Mouse (Mus musculus): Measurements from ENCODE around the gene Zbtb34.
A peak's percentile ranks its signal among the peaks of the same experiment; 100 is the strongest.

Zbtb34 gene

DNA sequence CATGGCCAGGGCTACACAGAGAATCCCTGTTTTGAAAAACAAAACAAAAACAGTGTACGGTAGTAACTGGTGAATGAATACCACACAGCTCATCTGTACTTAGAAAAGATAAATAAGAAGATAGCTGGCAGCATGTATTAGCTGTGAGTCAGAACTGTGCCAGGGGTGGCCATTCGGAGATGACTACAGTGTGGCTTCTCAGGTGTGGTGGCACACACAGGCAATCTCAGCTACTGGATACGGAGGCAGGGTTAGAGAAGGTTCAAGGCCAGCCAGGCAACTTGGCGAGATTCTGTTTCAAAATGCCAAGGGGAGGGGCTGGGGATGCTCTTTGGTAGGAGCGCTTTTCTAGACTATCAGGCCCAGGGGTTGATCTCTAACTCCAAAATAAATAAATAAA lies 14.6 kb upstream of the Zbtb34 start:
- no peak for DNase-seq (ENCODE audit: low spot score)

DNA sequence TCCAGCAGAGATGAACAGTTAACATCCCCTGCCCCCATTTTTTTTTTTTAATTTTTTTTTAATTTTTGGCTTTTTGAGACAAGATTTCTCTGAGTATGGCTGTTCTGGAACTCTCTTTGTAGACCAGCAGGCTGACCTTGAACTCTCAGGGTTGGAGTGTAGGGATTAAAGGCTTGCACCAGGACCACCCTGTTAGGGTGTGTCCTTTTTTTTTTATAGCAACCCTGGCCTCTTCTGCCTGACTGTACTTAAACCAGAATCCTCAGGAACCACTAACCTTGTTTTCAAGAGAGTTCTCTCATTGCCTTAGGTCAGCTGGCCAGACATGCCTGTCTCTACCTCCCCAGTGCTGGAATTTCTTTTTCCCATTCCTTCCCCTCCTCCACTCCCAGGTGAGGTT lies 13.7 kb upstream of the Zbtb34 start:
- DNase-seq (ENCODE audit: low spot score) = no peak

DNA sequence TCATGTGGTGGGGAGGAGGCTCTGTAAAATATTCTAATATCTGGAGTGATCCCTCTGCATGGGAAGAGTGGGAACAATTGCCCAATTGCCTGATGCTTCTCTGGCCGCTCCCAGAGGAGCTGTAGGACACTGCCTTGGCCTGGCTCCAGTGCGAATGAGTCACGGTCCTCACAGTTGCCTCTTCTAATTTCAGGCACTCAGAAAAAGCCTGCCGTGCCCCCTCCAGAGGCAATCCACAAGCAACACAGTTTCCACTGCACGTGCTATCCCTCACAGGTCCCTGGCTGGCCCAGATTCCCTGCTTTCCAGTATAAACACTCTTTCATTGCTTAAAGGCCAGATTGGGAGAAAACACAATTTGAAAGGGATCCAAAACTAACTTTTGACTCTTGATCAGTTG lies 13.2 kb upstream of the Zbtb34 start:
- DNase-seq (ENCODE audit: low spot score) = peak; percentile 80

DNA sequence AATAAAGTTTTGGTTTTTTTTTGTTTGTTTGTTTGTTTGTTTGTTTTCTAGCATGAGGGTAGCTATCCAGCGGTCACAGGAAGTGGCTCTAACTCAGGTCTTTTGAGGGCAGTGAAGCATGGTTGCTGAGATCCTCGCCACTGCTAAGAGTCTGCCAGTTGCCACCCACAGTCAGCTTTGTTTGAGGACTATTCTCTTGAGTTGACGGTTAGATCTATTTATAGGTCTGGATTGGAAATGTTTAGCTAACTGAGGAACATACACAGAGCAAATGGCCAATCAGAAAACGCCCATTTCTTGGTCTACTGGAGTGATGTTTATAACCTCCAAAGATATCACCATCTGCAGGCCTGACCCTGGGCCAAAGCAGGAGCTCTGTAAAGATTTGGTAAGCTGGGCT lies 11.6 kb upstream of the Zbtb34 start:
- no peak for DNase-seq (ENCODE audit: low spot score)

DNA sequence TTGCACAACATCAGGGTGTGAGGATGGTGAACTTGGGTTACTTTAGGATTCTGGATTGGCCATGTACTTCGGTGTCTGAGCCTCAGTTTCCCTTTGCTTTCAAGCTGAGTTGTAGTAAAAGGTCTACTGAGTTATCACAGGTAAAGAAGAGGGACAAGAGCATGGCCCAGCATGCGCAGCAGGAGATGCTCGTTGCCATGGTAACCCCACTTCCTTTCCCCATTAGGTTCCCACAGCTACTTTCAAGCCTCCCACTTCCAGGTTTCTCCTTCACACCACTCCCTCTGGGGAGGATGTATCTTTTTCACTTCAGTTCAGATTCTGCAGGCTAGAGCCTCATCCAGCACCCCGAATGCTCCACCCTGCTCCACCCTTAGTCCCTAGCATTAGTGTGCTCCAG lies 9.8 kb upstream of the Zbtb34 start:
- no peak for DNase-seq (ENCODE audit: low spot score)

DNA sequence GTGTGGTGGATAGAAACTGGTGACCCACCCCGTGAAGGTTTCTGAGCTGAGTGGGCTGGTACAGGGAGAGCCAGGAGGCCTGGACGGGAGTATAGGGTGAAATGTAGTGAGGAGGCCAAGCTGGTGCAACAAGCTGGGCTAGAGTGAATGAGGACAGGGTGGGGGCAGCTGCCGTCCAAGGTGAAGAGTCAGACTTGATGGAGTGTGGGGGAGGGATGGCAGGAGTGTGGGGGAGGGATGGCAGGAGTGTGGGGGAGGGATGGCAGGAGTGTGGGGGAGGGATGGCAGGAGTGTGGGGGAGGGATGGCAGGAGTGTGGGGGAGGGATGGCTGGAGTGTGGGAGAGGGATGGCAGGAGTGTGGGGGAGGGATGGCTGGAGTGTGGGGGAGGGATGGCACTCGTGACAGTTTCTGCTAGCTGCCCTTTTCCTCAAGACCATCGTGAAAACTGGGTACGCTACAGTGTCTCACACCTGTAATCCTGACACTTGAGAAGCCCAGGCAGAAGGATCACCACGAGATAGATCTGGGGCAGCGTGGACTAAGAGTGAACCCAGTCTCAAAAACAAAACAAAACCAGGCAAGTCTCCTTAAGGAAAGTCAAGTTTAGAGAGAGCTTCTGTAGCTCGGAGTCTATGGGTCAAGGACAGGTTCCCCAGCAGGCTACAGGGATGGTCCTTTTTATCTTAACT lies 9.0 kb upstream of the Zbtb34 start:
- no peak for DNase-seq (ENCODE audit: low spot score)

DNA sequence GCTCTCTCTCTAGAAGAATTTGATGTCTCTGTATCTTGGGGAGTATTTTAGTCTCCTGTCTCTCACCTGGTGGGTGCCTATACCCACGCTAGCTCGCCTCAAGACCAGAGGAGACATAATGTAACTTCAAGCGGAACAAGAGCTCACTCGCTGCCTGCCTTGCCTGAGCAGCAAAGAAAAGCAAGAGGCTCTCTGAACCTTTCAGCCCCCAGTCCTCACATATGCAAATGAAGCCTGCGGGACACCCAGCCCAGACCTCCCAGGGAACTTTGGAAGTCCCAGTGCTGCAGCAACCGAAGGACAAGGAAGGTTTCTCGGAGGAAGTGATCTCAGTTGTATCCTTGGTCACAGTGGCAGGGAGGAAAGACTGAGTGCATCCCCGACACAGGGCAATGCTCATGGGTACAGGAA lies 8.4 kb upstream of the Zbtb34 start:
- DNase-seq (ENCODE audit: low spot score) = no peak

DNA sequence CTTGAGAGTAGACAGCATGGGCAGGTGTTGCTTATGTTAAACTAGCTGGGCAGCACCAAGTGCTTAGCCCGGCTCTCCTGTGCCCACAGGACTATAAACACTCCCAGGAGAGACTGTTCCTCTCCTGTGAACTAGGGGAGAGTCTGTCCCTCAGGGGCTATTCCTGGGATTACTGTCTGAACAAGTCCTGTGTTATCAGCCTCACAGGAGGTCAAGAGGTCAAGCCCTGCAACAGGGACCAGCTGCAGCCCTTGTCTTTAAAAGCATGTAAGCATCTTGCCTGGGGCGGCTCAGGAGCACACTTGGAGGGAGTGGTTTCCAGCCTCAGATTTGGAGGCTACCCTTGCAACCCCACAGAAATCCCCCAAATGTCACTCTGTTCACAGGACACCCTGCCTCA lies 7.3 kb upstream of the Zbtb34 start:
- DNase-seq (ENCODE audit: low spot score) = no peak

DNA sequence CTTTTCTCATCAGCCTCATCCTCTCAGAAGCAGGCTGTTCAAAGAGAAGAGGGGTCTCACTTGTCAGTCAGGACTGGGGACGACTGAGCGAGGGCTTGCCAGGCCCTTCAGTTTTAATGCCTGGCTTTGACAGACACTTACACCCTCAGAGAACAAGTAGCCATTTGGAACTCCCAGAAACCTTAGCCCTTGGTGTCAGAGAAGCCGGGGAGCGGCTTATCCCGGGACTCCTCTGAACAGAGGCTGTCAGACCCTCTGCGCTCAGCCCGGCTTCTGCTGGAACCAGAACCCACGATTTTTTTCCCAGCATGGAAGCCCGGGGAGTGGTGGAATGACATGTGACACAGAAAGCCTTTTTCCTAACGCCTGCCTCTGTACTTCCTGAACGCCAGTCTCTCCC lies 6.1 kb upstream of the Zbtb34 start:
- DNase-seq (ENCODE audit: low spot score) = no peak

DNA sequence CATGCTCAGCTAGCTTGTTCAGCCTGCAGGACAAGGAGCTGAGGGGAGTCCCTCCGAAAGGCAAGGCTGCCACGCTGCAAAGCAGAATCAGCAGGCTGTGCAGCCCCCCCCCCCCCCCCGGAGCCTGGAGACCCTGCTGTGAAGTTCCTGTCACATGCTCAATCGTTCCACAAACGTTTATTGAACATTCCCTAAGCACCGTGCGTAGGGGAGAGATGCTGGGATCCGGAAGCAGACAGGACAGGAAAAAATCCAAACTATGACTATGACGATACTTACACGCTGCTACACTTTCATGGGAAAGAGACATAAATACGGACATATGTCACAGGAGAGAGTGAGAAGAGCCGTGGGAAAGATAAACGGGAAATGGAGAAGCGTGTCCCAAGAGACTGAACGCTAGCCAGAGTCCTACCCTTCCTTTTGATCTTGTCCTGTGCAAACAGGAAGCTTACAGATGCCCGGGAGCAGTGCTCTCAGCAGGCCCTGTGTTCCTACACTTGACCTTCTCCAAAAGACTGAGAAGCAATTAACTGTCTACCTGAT lies 5.0 kb upstream of the Zbtb34 start:
- DNase-seq (ENCODE audit: low spot score) = no peak

DNA sequence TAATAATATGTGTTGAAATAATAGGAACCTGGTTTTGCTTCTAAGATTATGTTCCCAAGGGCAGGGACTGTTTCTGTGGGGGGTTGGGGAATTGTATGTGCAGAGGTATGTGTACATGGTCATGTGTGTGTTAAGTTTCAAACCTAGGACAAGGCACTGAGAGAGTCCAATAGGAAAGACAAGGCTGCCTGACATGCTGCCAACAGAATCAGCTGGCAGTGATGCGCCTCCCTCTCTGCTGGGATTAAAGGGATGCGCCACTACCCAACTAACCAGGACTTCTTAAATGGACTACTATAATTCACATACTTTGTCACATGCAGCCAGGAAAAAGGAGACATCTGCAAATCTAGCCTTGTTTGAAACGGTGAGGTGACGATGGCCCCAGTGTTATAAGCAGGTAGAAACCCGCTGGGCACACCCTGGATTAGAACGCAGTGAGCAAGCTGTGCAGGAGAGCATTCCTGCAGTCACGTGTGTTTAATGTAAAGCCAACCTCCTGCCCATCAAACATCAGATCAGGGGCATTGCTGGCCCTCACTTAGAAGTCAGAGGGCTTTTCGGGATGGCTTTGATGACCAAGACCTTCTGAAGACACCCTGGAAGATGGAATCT lies 4.0 kb upstream of the Zbtb34 start:
- DNase-seq (ENCODE audit: low spot score) = no peak

DNA sequence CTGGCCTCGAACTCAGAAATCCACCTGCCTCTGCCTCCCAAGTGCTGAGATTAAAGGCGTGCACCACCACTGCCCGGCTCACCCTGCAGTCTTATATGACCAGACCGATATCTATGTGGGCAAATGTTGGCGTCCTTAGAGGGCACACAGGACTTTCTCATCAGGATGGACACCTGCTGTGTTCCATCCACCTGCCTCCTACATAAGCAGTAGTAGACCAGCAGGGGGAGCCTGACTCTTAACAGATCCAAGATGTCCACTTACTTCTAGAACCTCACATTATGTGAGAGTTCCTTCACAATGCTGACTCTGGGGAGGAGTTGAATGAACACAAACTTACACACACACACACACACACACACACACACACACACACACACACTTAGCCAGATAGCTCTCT lies 1.8 kb upstream of the Zbtb34 start:
- no peak for DNase-seq (ENCODE audit: low spot score)

DNA sequence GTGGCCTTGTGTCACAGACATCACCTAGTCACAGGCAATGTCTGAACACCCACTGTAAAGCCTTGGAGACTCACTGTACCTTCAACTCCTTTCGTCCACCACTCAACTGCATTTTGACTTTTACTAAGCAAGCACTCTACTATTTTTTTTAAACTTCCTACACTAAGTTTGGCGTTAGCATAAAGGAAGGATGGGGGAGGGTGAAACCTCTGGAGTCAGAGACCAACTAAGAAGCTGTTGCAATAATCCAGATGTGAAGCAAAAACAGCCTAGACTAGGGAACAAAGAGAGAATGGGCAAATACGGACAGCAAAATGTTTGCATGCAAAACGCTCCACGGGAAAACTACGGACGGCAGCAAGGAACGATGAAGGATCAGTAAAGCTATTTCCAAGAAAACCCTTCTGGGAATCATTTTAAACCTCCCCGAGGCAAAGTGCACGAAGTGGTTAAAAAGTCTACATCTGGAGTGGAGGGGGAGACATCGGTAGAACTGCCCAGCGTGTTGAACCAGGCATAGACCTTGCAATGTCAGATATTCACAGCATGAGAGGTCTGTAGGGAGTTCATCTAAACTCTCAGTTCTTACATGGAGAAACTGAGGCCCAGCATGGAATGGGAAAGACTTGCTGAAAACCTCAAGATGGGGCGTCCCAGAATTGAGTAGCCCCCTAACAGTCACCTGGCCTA lies 898 bp downstream of the Zbtb34 start:
- no peak for DNase-seq (ENCODE audit: low spot score)

DNA sequence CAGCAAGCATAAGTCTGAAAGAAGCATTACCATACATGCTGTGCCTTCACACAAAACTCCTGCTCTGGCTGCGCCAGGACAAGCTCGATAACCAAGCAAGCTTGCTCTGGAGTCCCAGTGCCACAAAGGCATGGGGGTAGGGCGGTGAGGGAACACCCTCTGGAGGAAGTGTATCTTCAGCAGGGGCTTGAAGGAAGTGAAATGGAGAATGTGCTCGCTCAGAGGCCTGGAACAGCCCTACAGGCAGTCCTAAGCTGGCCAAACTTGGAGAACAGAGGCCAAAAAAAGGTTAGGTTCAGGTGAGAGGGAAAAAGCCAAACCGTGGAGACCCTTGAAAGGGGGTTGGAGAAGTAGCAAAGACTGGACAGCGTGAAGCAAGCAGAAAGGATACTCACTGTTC lies 1.8 kb downstream of the Zbtb34 start:
- no peak for DNase-seq (ENCODE audit: low spot score)

DNA sequence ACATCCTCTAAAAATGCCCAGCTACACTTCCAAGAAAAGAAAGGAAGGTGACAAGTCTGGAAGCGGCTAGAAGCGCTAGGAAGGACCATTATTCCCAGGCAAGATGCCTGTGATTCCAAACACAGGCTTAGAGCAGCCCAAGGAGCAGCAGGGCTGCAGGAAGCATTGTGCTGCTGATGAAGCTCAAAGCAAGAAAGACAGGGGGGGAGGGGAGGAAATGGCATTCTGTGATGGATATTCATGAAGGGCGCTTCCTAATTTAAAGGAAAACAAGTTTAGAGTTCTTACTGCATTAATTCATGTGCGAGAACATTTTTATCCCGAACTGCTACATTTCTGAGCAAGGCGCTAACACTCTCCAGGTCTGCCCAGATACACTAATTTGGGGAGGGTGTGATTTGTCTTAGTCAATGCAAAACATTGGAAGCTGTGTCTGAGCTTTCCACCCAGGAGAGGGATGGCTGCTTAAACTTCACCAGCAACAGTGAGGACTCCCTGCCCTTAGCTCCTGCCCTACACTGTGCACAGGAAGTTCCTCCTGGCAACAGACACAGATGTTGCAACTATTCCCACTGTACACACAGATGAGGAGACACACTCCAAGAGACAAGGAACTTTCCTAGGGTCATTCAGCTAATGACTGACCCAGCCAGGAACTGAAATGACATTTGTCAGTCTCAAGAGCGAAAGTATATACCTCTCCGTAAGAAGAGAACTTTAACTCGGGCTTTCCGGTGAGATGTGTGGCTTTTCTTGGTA lies 4.3 kb downstream of the Zbtb34 start:
- no peak for DNase-seq (ENCODE audit: low spot score)

DNA sequence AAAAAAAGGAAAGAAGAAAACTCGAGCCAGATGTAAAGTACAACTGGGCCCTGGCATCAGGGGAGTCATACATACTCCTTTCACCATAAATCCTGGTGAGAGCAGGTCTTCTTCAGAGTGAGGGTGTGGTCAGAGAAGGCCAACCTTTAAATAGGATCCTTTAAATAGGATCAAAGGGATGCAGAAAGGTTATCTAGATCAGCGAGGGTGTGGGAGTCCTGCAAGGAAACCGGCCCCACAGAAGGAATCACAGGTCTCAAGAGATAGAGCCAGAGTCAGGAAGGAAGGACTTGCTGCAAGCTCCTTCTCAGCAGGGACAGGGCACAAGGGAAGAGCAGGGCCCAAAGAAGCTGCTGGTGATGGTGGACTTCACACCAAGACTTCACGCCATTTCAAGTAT lies 13.7 kb downstream of the Zbtb34 start:
- DNase-seq (ENCODE audit: low spot score) = no peak

DNA sequence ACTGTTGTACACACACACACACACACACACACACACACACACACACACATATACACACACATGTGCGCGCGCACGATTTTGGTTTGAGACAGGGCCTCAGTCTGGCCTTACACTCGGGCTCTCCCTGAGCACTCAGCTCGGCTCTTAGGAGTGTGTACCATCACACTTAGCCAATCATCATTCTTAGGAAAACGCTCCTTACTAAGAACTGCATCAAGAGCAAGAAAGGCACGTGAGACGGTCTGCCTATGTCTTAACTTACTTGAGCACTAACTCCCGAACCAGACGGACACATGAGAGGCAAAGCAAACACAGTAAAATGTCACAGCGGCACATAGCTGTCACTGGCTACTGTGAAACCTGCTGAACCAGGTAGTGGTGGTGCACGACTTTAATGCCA lies 17.1 kb downstream of the Zbtb34 start:
- no peak for DNase-seq (ENCODE audit: low spot score)

DNA sequence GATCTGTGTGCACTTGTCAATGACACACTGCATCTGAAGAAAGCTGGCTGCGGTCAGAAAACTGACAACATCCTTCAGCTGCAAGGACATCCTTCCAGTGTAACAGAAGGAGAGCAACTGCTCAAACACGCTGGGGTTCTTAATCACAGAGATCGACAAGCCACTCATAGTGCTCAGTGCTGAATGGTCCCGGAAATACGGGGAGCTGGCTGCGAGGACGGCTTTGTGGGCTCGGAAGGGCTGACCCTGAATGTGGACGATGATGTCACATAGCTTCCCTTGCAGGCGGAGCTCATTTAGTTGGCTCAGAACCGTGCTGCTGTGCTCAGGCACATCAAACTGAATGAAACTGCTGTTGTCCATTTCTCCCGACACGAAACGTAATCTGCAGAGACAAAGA lies 19.0 kb downstream of the Zbtb34 start:
- DNase-seq (ENCODE audit: low spot score) = no peak

DNA sequence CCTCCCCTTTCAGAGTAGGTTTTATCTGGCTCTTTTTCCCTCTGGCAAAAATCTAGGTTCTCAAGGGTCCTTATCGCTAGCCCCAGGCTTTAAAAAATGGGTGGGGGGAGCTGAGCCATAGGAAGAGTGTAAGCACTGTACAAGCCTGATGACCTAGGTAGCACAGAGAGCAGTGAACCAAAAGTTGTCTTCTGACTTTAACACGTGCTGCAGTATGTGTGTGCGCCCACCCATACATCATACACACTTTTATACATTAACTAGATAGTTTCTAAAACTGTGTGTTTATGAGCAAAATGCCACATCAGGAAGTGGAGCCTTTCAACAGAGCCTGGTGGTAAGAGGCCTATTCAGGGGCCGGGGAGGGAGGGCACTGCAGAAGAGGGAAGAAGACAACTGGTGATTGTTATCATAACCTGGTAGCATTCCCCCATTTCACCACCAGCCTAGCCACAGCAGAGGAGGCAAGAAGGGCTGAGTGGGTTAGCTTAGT lies 27.6 kb downstream of the Zbtb34 start:
- DNase-seq (ENCODE audit: low spot score) = no peak

DNA sequence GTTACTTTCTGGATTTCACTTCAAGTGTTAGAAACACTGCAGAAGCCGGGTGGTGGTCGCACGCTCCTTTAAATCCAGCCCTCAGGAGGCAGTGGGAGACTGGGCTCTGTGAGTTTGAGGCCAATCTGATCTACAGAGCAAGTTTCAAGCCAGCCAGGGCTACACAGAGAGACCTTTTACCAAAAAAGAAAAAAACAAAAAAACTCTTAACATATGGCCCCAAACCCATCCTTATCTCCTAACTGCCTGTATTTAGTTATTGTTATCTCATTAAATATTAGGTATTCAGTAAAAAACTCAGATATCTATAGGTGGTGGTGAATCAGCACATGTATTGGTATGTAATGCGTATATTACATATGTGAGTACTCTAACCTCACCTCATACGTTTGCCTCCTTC lies 28.5 kb downstream of the Zbtb34 start:
- DNase-seq (ENCODE audit: low spot score) = no peak

DNA sequence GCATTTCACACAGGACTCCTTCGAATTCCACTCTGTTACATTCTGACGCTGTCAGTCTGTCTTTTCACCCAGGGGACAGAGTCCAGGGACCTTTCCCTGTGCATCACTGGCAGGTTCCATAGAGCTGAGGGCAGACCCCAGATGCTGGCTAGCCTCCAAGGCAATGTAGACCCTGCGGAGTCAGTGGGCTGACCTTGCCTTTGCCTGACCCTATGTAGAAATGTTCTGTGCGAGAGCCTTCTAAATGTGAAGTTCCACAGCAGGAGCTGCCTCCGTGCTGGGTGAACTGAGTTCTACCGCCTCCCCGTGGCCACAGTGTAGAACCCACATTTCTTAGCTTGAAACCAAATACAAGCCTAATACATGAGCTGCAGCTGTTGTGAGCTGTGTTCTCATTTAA lies 28.9 kb downstream of the Zbtb34 start:
- DNase-seq (ENCODE audit: low spot score) = peak; percentile 56

DNA sequence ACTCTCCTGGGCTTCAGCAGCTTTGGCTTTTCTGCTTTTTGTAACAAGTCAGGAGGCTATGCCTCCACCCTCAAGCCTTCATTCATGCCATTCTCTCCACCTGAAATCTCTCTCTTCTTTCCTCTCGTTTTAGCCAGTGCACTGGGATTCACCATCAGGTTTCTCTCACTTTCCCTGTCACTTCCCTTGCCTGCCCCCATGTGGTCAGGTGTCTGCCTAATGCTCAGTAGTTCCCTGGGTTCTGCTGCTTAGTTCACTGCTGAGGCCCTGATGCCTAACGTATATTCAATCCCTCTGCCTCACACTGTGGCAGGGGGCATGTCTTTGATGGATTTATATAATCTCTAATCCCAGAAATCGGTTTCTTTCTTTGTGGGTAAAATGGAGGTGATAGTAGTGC lies 29.9 kb downstream of the Zbtb34 start:
- DNase-seq (ENCODE audit: low spot score) = no peak

DNA sequence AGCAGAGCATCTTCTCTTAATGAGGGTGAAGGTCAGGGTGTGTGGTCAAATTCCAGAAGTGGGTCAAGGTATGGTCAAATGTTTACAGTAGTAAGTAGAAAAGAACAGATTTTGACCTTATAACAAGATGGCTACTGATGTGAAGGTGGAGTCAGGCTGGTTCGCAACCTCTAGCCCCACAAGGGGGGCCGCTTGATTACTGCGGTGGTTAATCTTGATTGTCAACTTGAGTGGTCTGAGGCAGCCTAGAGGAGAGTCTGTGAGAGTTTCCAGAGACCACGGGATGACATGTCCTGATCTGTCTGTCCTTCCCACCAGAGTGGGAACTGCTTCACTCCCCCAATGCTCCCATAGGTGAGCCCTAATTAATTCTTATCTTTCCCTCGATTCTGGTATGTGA lies 30.6 kb downstream of the Zbtb34 start:
- DNase-seq (ENCODE audit: low spot score) = no peak
